Mouse (Mus musculus): Measurements from ENCODE around the gene P2ry13. TPM values are rescaled to one million over a fixed set of nuclear protein-coding genes. Genes with fewer than 3 reads are reported as not detected.

Gene P2ry13
- total and polyA plus RNA-seq, 2 experiments from 2014 or later: 0.53 TPM; not detected in 1

GRCm38 (mm10) chr3:59222303-59222702 is 11.6 kb upstream of the P2ry13 start:
- ATAC-seq (ENCODE audit: insufficient read depth, low read depth): no peak
- TF ChIP-seq CTCF (IDR thresholded peaks at IDR 0.05; ENCODE audit: low read depth) (no peak), EP300 (IDR thresholded peaks at IDR 0.05; ENCODE audit: low read depth) (no peak)
- no peaks in the 10 kb centered on the region for H3K36me3 ChIP-seq (replicated peaks; ENCODE audit: control insufficient read depth, insufficient read depth, low read length)
- 83% methylated on average over 2 of the region's 2 CpGs for WGBS
- DNase-seq (ENCODE audit: low spot score): no peak
- no peak overlapping the region for H3K27ac ChIP-seq (ENCODE audit: low read depth)
- no peak overlapping the region for H3K9ac ChIP-seq (replicated peaks; ENCODE audit: low read depth, low read length)
- H3K4me1 ChIP-seq (ENCODE audit: control insufficient read depth, insufficient read depth): no peaks in the 10 kb centered on the region
- no peak overlapping the region for H3K4me2 ChIP-seq (ENCODE audit: low read depth, low read length)
- H3K4me3 ChIP-seq (ENCODE audit: low read depth, low read length): no peak overlapping the region
- H3K27me3 ChIP-seq (ENCODE audit: control insufficient read depth, insufficient read depth, low read length): no peaks in the 10 kb centered on the region
- no peaks in the 10 kb centered on the region for H3K9me3 ChIP-seq (replicated peaks; ENCODE audit: control insufficient read depth, low read length)

GRCm38 (mm10) chr3:59219326-59219725 is 8.6 kb upstream of the P2ry13 start:
- Histone ChIP-seq H3K9me3 (replicated peaks; ENCODE audit: control insufficient read depth, low read length) (no peaks in the 10 kb centered on the region), H3K9ac (replicated peaks; ENCODE audit: low read depth, low read length) (no peak overlapping the region), H3K4me1 (ENCODE audit: control insufficient read depth, insufficient read depth) (no peaks in the 10 kb centered on the region), H3K36me3 (replicated peaks; ENCODE audit: control insufficient read depth, insufficient read depth, low read length) (no peaks in the 10 kb centered on the region), H3K4me2 (ENCODE audit: low read depth, low read length) (no peak overlapping the region), H3K27me3 (ENCODE audit: control insufficient read depth, insufficient read depth, low read length) (no peaks in the 10 kb centered on the region), H3K27ac (ENCODE audit: low read depth) (no peak overlapping the region), H3K4me3 (ENCODE audit: low read depth, low read length) (no peak overlapping the region)
- ATAC-seq (ENCODE audit: insufficient read depth, low read depth): no peak
- DNase-seq (ENCODE audit: low spot score): no peak
- TF ChIP-seq EP300 (IDR thresholded peaks at IDR 0.05; ENCODE audit: low read depth) (no peak), CTCF (IDR thresholded peaks at IDR 0.05; ENCODE audit: low read depth) (no peak)
- WGBS: 59% methylated on average over 2 of the region's 2 CpGs

- Histone ChIP-seq H3K36me3 (replicated peaks; ENCODE audit: control insufficient read depth, insufficient read depth, low read length) (no peaks in the 10 kb centered on the region), H3K4me3 (ENCODE audit: low read depth, low read length) (no peak overlapping the region), H3K27ac (ENCODE audit: low read depth) (no peak overlapping the region), H3K9ac (replicated peaks; ENCODE audit: low read depth, low read length) (no peak overlapping the region), H3K9me3 (replicated peaks; ENCODE audit: control insufficient read depth, low read length) (no peaks in the 10 kb centered on the region), H3K27me3 (ENCODE audit: control insufficient read depth, insufficient read depth, low read length) (no peaks in the 10 kb centered on the region), H3K4me1 (ENCODE audit: control insufficient read depth, insufficient read depth) (peaks cover 4% of the 10 kb centered on the region; the same call in 1 of the 2 replicates), H3K4me2 (ENCODE audit: low read depth, low read length) (no peak overlapping the region)
- 82% methylated on average over 10 of the region's 10 CpGs for WGBS
- TF ChIP-seq EP300 (IDR thresholded peaks at IDR 0.05; ENCODE audit: low read depth) (no peak), CTCF (IDR thresholded peaks at IDR 0.05; ENCODE audit: low read depth) (no peak)
- DNase-seq (ENCODE audit: low spot score) (no peak), ATAC-seq (ENCODE audit: insufficient read depth, low read depth) (no peak)
Measured at GRCm38 (mm10) chr3:59217211-59217610, 6.5 kb upstream of the P2ry13 start.

- DNase-seq (ENCODE audit: low spot score) (no peak), ATAC-seq (ENCODE audit: insufficient read depth, low read depth) (no peak)
- no peak overlapping the region for H3K4me2 ChIP-seq (ENCODE audit: low read depth, low read length)
- no peaks in the 10 kb centered on the region for H3K27me3 ChIP-seq (ENCODE audit: control insufficient read depth, insufficient read depth, low read length)
- no peaks in the 10 kb centered on the region for H3K36me3 ChIP-seq (replicated peaks; ENCODE audit: control insufficient read depth, insufficient read depth, low read length)
- H3K27ac ChIP-seq (ENCODE audit: low read depth): no peak overlapping the region
- H3K9ac ChIP-seq (replicated peaks; ENCODE audit: low read depth, low read length): no peak overlapping the region
- no peaks in the 10 kb centered on the region for H3K9me3 ChIP-seq (replicated peaks; ENCODE audit: control insufficient read depth, low read length)
- H3K4me3 ChIP-seq (ENCODE audit: low read depth, low read length): no peak overlapping the region
- TF ChIP-seq CTCF (IDR thresholded peaks at IDR 0.05; ENCODE audit: low read depth) (no peak), EP300 (IDR thresholded peaks at IDR 0.05; ENCODE audit: low read depth) (no peak)
- H3K4me1 ChIP-seq (ENCODE audit: control insufficient read depth, insufficient read depth): peaks cover 4% of the 10 kb centered on the region; the same call in 1 of the 2 replicates
Measured at GRCm38 (mm10) chr3:59212404-59212803, 1.7 kb upstream of the P2ry13 start.

GRCm38 (mm10) chr3:59211784-59212183 is 1.1 kb upstream of the P2ry13 start:
- no peak for DNase-seq (ENCODE audit: low spot score)
- H3K9ac ChIP-seq (replicated peaks; ENCODE audit: low read depth, low read length): no peak overlapping the region
- no peak overlapping the region for H3K4me3 ChIP-seq (ENCODE audit: low read depth, low read length)
- H3K4me2 ChIP-seq (ENCODE audit: low read depth, low read length): no peak overlapping the region
- no peaks in the 10 kb centered on the region for H3K27me3 ChIP-seq (ENCODE audit: control insufficient read depth, insufficient read depth, low read length)
- TF ChIP-seq CTCF (IDR thresholded peaks at IDR 0.05; ENCODE audit: low read depth) (no peak), EP300 (IDR thresholded peaks at IDR 0.05; ENCODE audit: low read depth) (no peak)
- H3K9me3 ChIP-seq (replicated peaks; ENCODE audit: control insufficient read depth, low read length): no peaks in the 10 kb centered on the region
- WGBS: 81% methylated on average over 8 of the region's 8 CpGs
- H3K4me1 ChIP-seq (ENCODE audit: control insufficient read depth, insufficient read depth): peaks cover 4% of the 10 kb centered on the region; the same call in 1 of the 2 replicates
- no peak for ATAC-seq (ENCODE audit: insufficient read depth, low read depth)
- no peak overlapping the region for H3K27ac ChIP-seq (ENCODE audit: low read depth)
- H3K36me3 ChIP-seq (replicated peaks; ENCODE audit: control insufficient read depth, insufficient read depth, low read length): no peaks in the 10 kb centered on the region

GRCm38 (mm10) chr3:59210089-59210488 is 593 bp downstream of the P2ry13 start:
- H3K9ac ChIP-seq (replicated peaks; ENCODE audit: low read depth, low read length): no peak overlapping the region
- ATAC-seq (ENCODE audit: insufficient read depth, low read depth) (no peak), DNase-seq (ENCODE audit: low spot score) (no peak)
- peaks cover 7% of the 10 kb centered on the region for H3K4me1 ChIP-seq (ENCODE audit: control insufficient read depth, insufficient read depth)
- WGBS: 55% methylated on average over 8 of the region's 8 CpGs
- H3K4me2 ChIP-seq (ENCODE audit: low read depth, low read length): no peak overlapping the region
- no peaks in the 10 kb centered on the region for H3K9me3 ChIP-seq (replicated peaks; ENCODE audit: control insufficient read depth, low read length)
- H3K36me3 ChIP-seq (replicated peaks; ENCODE audit: control insufficient read depth, insufficient read depth, low read length): no peaks in the 10 kb centered on the region
- H3K4me3 ChIP-seq (ENCODE audit: low read depth, low read length): no peak overlapping the region
- H3K27me3 ChIP-seq (ENCODE audit: control insufficient read depth, insufficient read depth, low read length): no peaks in the 10 kb centered on the region
- no peak overlapping the region for H3K27ac ChIP-seq (ENCODE audit: low read depth)
- TF ChIP-seq CTCF (IDR thresholded peaks at IDR 0.05; ENCODE audit: low read depth): no peak
- no peak for TF ChIP-seq EP300 (IDR thresholded peaks at IDR 0.05; ENCODE audit: low read depth)

Measured in heart, postnatal 0 days (tissue).